Mouse (Mus musculus): ENCODE data around the gene Gm28048. TPM values are rescaled to one million over a fixed set of nuclear protein-coding genes. Genes with fewer than 3 reads are reported as not detected.

The Gm28048 gene
- polyA plus RNA-seq, 1 experiment from 2014 or later, result 4.3 TPM

DNA sequence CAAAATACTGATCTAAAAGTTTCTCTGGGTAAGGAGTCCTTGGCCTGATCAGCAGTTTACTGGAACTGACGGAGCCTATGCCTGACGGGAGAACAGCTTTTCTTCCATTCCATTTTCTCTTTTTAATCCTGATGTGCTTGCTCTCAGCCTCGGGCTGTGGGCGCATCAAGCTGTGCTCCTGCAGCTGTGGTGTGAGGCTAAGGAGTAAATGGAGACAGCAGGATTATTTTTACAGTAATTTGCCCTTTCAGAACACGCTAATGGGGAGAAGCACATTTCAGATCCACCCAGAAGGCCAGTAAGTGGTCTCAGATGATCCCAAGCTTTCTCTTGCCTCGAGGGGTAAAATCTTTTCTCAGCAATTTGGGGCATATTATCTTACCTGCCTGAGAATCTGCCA is 107.1 kb downstream of the Gm28048 start:
- Histone ChIP-seq H3K27ac (replicated peaks) (no peak overlapping the region), H3K27me3 (replicated peaks; ENCODE audit: low read depth, poor library complexity, severe bottlenecking) (no peaks in the 10 kb centered on the region), H3K4me1 (peaks cover 17% of the 10 kb centered on the region; the same call in 1 of the 2 replicates), H3K36me3 (replicated peaks) (no peaks in the 10 kb centered on the region), H3K4me3 (no peak overlapping the region), H3K9me3 (no peaks in the 10 kb centered on the region)
- DNase-seq (ENCODE audit: low spot score), result no peak
- 52% methylated on average over 6 of the region's 6 CpGs for WGBS

GRCm38 (mm10) chr11:22873383-22873782 is 108.5 kb downstream of the Gm28048 start:
- DNase-seq (ENCODE audit: low spot score), result no peak
- H3K9me3 ChIP-seq, result no peaks in the 10 kb centered on the region
- peaks cover 17% of the 10 kb centered on the region; the same call in 1 of the 2 replicates for H3K4me1 ChIP-seq
- no peak overlapping the region for H3K27ac ChIP-seq (replicated peaks)
- no peaks in the 10 kb centered on the region for H3K27me3 ChIP-seq (replicated peaks; ENCODE audit: low read depth, poor library complexity, severe bottlenecking)
- 61% methylated on average over 4 of the region's 4 CpGs for WGBS
- H3K36me3 ChIP-seq (replicated peaks), result no peaks in the 10 kb centered on the region
- H3K4me3 ChIP-seq, result no peak overlapping the region

- Histone ChIP-seq H3K27ac (replicated peaks) (no peak overlapping the region), H3K4me3 (no peak overlapping the region), H3K27me3 (replicated peaks; ENCODE audit: low read depth, poor library complexity, severe bottlenecking) (no peaks in the 10 kb centered on the region), H3K36me3 (replicated peaks) (no peaks in the 10 kb centered on the region), H3K4me1 (peaks cover 17% of the 10 kb centered on the region; the same call in 1 of the 2 replicates), H3K9me3 (no peaks in the 10 kb centered on the region)
- DNase-seq (ENCODE audit: low spot score), result no peak
- 61% methylated on average over 4 of the region's 4 CpGs for WGBS
These were observed 109.6 kb downstream of the Gm28048 start for GRCm38 (mm10) chr11:22872307-22872680.

DNA sequence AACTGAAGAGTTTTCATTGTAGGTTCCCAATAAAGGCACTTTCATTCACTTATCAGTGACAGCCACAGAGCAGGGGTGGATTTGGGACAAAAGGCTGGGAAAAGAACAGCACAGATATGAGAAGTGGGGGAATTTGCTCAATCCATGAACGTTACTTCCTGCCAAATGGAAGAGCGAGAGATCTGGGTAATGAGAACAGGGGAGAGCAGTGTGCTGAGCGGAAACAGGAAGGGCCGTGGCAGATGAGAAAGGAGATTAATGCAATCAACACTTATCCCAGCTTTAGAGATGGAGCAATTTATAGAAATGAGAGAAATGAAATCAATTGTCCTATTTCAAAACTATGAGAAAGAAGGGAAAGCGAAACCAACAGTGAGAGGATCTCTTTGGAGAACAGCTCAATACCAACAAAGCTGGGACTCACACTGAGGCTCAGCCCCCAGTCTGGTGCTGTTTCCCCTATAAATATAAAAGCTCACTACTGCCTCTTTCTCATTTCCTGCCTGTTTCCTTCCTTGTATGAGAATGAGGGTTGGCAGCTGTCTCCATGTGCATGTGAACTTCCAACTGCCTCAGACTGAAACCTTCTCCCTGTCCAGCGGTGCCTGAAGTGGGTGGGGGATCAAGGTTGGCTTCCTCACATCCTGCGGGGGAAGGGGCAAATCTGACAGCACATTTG is 110.1 kb downstream of the Gm28048 start:
- Histone ChIP-seq H3K4me1 (peaks cover 17% of the 10 kb centered on the region; the same call in 1 of the 2 replicates), H3K4me3 (no peak overlapping the region), H3K36me3 (replicated peaks) (no peaks in the 10 kb centered on the region), H3K27ac (replicated peaks) (no peak overlapping the region), H3K27me3 (replicated peaks; ENCODE audit: low read depth, poor library complexity, severe bottlenecking) (no peaks in the 10 kb centered on the region), H3K9me3 (no peaks in the 10 kb centered on the region)
- 69% methylated on average over 7 of the region's 7 CpGs for WGBS
- DNase-seq (ENCODE audit: low spot score), result no peak

GRCm38 (mm10) chr11:22868582-22868981 is 113.3 kb downstream of the Gm28048 start:
- Histone ChIP-seq H3K36me3 (replicated peaks) (no peaks in the 10 kb centered on the region), H3K27me3 (replicated peaks; ENCODE audit: low read depth, poor library complexity, severe bottlenecking) (peaks cover 16% of the 10 kb centered on the region), H3K9me3 (no peaks in the 10 kb centered on the region), H3K27ac (replicated peaks) (no peak overlapping the region), H3K4me3 (no peak overlapping the region), H3K4me1 (peaks cover 17% of the 10 kb centered on the region)
- no peak for DNase-seq (ENCODE audit: low spot score)
- 88% methylated on average over 8 of the region's 8 CpGs for WGBS

DNA sequence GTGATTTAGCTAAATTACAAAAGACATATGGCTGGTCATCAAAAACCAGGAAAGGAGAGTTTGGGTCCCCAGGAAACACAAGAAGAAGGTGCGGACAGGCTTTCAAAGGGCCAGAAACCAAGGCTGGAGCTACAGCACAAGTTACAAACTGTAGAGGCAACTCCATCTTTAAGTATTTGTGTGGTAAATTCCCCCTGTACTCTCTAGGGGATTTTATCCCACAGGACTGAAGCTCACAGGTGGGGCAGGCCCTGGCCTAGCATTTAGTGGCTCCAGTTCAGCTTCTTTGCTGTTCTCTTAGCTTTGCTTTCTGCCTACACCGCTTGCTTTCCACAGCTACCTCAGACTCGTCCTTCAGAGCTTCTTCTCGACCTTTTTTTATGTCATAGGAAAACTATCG is 114.2 kb downstream of the Gm28048 start:
- Histone ChIP-seq H3K9me3 (no peaks in the 10 kb centered on the region), H3K27me3 (replicated peaks; ENCODE audit: low read depth, poor library complexity, severe bottlenecking) (peaks cover 23% of the 10 kb centered on the region), H3K4me1 (peaks cover 17% of the 10 kb centered on the region), H3K4me3 (no peak overlapping the region), H3K27ac (replicated peaks) (no peak overlapping the region), H3K36me3 (replicated peaks) (no peaks in the 10 kb centered on the region)
- DNase-seq (ENCODE audit: low spot score), result no peak
- WGBS, result 87% methylated on average over 5 of the region's 5 CpGs

- H3K4me1 ChIP-seq, result peaks cover 10% of the 10 kb centered on the region
- DNase-seq (ENCODE audit: low spot score), result no peak
- peaks cover 43% of the 10 kb centered on the region for H3K27me3 ChIP-seq (replicated peaks; ENCODE audit: low read depth, poor library complexity, severe bottlenecking)
- H3K27ac ChIP-seq (replicated peaks), result no peak overlapping the region
- H3K9me3 ChIP-seq, result no peaks in the 10 kb centered on the region
- H3K4me3 ChIP-seq, result no peak overlapping the region
- 84% methylated on average over 7 of the region's 7 CpGs for WGBS
- no peaks in the 10 kb centered on the region for H3K36me3 ChIP-seq (replicated peaks)
These were observed 116.1 kb downstream of the Gm28048 start for GRCm38 (mm10) chr11:22865635-22866246.

DNA sequence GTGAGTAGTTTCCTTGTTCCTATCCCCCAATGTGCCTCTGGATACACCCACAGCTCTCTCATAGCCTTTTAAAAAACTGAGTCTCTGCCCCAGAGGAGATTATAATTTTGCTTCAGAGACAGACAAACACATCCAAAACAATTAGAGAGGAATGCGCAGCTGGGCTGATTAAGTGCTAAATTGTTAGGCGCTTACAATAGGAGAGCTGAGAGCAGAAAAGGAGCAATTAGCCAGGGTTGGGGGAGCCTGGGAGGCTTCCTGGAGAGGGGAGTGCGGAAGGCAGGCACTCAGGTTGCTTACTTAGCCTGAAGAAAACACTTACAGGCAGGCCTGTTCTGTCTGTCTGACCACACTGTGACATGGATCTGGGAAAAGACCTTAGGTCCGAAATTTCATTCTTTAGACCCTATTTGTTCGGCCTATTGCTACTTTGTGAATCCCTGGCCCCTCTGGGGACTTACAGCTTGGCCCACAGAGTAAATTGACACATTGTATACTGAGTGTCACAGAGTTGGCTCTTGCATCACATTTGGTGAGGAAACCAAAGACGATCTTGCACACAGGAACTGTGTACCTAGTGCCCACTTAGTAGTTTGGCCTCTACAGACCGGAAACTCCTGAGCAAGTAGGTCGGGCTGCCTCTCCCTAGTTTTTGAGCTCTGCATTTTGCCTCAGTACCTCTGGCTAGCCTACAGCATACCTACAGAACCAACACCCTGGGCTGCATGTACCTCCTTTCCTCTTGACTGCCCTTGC is 117.4 kb downstream of the Gm28048 start:
- H3K4me3 ChIP-seq, result no peak overlapping the region
- peaks cover 20% of the 10 kb centered on the region for H3K4me1 ChIP-seq
- peak; percentile 18 for DNase-seq (ENCODE audit: low spot score)
- H3K27ac ChIP-seq (replicated peaks), result no peak overlapping the region
- H3K27me3 ChIP-seq (replicated peaks; ENCODE audit: low read depth, poor library complexity, severe bottlenecking), result peaks cover 54% of the 10 kb centered on the region
- H3K9me3 ChIP-seq, result no peaks in the 10 kb centered on the region
- whole genome bisulfite sequencing, result 37% methylated on average over 8 of the region's 8 CpGs
- no peaks in the 10 kb centered on the region for H3K36me3 ChIP-seq (replicated peaks)

DNA sequence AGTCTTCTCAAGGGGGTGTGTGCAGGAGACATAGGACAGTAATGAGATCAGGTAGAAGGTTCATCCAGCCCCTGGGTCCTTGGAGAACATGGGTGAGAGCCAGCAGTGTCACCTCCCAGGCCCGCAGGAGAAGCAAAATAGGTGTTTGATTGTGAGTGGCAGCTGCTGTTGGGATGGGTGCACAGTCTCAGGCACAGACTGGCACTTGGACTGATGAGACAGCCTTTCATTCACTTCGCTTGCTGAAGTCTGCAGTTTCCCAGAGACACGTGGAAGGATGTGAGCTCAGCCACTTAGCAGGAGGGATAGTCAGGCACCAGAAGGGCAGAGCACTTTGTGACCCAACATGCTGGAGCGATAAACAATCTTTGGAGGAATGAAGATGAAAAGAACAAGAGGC is 118.3 kb downstream of the Gm28048 start:
- Histone ChIP-seq H3K4me3 (no peak overlapping the region), H3K9me3 (no peaks in the 10 kb centered on the region), H3K36me3 (replicated peaks) (no peaks in the 10 kb centered on the region), H3K27me3 (replicated peaks; ENCODE audit: low read depth, poor library complexity, severe bottlenecking) (peaks cover 63% of the 10 kb centered on the region), H3K27ac (replicated peaks) (no peak overlapping the region), H3K4me1 (peaks cover 24% of the 10 kb centered on the region)
- WGBS, result 40% methylated on average over 4 of the region's 4 CpGs
- no peak for DNase-seq (ENCODE audit: low spot score)

GRCm38 (mm10) chr11:22861315-22861714 is 120.6 kb downstream of the Gm28048 start:
- no peak overlapping the region for H3K27ac ChIP-seq (replicated peaks)
- H3K4me1 ChIP-seq, result peaks cover 32% of the 10 kb centered on the region
- no peak for DNase-seq (ENCODE audit: low spot score)
- 63% methylated on average over 4 of the region's 4 CpGs for WGBS
- H3K9me3 ChIP-seq, result no peaks in the 10 kb centered on the region
- peaks cover 86% of the 10 kb centered on the region for H3K27me3 ChIP-seq (replicated peaks; ENCODE audit: low read depth, poor library complexity, severe bottlenecking)
- H3K36me3 ChIP-seq (replicated peaks), result no peaks in the 10 kb centered on the region
- no peak overlapping the region for H3K4me3 ChIP-seq

- peaks cover 93% of the 10 kb centered on the region for H3K27me3 ChIP-seq (replicated peaks; ENCODE audit: low read depth, poor library complexity, severe bottlenecking)
- no peaks in the 10 kb centered on the region for H3K9me3 ChIP-seq
- H3K36me3 ChIP-seq (replicated peaks), result no peaks in the 10 kb centered on the region
- DNase-seq (ENCODE audit: low spot score), result peak; percentile 49
- peak within 1 kb of the TSS; percentile 75 for H3K4me3 ChIP-seq
- H3K4me1 ChIP-seq, result peaks cover 32% of the 10 kb centered on the region
- H3K27ac ChIP-seq (replicated peaks), result peak within 1 kb of the TSS; percentile 79
- WGBS, result 5% methylated on average over 41 of the region's 41 CpGs
These were observed 121.3 kb downstream of the Gm28048 start, which contains the start of gene B3gnt2 for GRCm38 (mm10) chr11:22860335-22861227. Gene B3gnt2, minus strand, starts transcription at chr11:22860961.

All from embryonic facial prominence, embryonic 10.5 days (tissue).